Mouse (Mus musculus) heart, postnatal 0 days (tissue): Measurements from ENCODE around the gene Id3.

Experiments
- CTCF ChIP-seq: IDR thresholded peaks from 2 replicates; pipeline ENCODE4 v1.5.1; 2016; ENCODE audit warnings: antibody characterized with exemption, control low read depth, low read depth
- EP300 ChIP-seq: IDR thresholded peaks from 2 replicates; pipeline ENCODE4 v1.6.1; 2016; ENCODE audit warnings: antibody characterized with exemption, low read depth

- TF ChIP-seq EP300 (no peak), CTCF (no peak)
Observed at GRCm38 (mm10) chr4:136179456-136179855, 36.2 kb downstream of the Id3 start.
